Mouse (Mus musculus) liver, adult 2 months (tissue): Measurements from ENCODE around the gene Rrm1.

ENCODE experiments used
- CTCF ChIP-seq: fragments of 200-500 bp; IDR thresholded peaks from 2 replicates; pipeline ENCODE4 v1.5.1; 2011; ENCODE audit warnings: low read depth, low read length, control low read depth
- POLR2A ChIP-seq: fragments of 200-500 bp; IDR thresholded peaks from 2 replicates; pipeline ENCODE4 v1.6.1; 2011; ENCODE audit warnings: low read length, control low read depth; ENCODE audit not compliant: insufficient read depth; ENCODE audit errors: extremely low read depth

GRCm38 (mm10) chr7:102516261-102517050 is 75.0 kb downstream of the Rrm1 start:
- TF ChIP-seq CTCF = no peak
- TF ChIP-seq POLR2A = no peak
